Mouse (Mus musculus): ENCODE measurements around the gene Col24a1.
A peak's percentile ranks its signal among the peaks of the same experiment; 100 is the strongest.

Gene Col24a1

DNA sequence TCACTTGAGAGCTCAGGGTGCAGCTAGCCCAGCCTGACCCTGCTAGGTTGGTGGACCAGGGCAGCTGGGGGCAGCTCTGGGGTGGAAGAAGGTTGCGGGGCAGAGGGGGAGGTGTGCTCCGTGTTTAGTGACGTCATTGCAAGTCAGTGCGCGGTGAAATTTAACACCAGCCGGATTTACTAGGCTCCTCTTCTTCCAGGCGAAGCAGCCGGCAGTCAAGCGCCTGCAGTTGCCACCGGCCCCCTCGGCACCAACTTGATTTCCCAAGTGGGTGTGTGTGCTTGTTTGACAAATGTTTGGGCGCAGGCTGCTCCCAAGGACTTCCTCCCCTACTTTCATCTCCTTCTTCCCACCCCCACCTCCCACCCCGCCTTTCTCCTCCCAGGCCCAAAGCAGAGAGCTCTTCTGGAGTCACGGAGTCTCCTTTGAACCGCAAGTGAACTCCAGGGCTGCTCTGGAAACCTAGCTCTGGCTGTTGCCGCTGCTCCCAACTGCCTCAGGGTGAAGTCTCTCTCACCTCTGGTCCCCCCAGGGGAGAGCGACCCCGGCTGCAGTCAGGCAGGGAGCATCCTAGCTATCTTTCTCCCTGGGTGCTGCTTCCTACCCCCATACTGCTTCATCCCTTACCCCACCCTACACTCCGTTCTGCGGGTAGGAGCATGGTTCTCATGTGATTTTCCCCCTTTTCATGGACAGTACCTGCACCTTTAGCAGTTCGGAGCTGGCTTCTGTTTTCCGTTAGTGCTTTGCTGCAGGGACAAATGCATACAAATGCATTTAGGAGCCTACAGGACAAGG lies at the start of gene Col24a1:
Gene Col24a1 (plus strand): TSS at position 136 of the 798 bp plus-strand sequence.
- DNase-seq, result peak; percentile 12 to 19

DNA sequence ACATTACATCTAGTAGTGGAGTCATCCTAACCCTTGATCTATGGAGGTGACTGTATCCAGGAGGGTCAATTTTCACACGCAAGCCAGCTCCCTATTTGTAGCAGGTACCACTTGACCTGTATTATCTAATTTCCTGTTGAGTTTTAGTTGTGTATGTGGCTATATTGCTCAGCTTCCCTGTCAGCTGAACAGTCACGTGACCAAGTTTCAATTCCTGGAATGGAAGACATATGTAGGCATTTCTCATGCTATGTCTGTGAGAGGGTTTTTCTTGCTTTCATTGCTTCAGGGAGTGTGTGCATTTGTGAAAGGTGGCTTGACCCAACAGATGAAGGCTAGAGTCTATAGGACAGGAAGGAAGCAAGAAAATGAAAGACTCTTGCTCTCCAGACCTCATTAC lies 44.2 kb upstream of the Col24a1 start:
- DNase-seq, result no peak

- DNase-seq, result no peak
Observed at GRCm38 (mm10) chr3:145253066-145253465, 39.2 kb upstream of the Col24a1 start.

- DNase-seq, result no peak
Observed at GRCm38 (mm10) chr3:145254764-145255396, 37.4 kb upstream of the Col24a1 start.

DNA sequence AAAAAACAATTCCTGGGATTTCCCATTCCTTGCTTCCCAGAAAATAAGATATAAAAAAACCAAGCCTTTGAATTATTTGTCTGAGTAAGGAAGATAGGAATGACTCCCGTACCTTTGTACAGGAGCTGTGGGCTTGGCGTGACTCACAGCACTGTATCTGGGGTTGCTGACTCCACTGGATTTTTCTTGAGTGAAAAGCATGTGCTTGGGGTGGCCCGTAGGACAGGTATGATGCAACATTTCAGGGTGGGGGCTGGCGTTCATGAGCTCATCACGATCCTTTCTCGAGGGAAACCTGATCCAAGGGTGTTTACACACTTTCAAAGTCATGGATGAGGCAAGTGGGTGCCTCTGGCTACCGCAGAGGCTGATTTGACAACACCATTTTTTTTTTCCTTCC lies 35.6 kb upstream of the Col24a1 start:
- DNase-seq, result no peak

DNA sequence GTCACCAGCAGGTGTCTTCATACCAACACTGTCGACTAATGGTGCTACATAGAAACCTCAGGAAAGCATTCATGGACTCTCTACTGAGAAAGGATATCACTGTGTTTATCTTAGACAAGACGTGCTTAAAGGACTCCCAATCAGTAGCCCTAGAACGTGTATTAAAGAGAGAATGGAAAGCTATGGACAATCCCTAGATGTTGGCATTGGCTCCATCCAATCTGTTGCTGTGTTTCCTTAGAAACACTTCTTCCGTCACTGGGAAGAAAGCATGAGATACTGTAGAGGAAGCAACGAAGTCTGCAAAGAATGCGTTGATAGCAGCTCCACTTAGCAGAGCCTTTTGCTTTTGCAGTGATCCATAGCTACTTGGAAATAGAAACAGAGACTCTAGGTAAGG lies 32.6 kb upstream of the Col24a1 start:
- DNase-seq, result no peak

DNA sequence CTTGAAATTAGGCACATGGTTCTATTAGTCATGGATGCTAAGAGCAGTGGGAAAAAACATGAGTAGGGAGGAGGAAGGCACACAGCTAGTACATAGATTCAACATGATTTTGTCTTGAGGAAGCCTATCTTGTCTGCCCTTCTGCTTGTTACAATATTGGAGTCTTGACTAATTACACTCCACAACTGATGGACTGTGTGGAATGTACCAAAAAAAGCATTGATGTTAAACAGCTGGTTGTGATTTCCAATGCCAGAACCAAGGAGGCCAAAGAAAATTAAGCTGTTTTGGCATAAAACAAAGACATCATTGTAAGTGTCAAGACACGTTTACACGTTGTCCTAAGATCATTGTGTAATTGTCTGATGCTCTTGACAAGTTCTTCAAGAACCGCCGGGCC lies 29.1 kb upstream of the Col24a1 start:
- DNase-seq, result no peak

DNA sequence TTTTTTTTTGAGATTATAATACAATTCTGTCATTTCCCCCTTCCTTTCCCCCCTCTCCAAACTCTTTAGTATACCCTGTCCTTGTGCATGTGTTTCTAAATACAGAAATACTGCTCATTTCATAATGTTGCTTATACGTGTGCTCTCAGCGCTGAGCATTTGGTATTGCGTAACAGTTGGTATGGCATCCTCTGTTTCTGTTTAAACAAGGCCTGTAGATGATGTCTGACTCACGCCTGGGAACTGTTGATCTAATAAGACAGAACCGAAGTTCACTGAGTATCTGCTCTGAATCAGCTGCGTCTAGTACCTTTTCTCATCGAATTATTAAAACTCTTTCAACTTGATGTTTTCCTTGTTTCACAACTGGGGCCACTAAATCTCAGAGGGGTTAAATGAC lies 24.2 kb upstream of the Col24a1 start:
- DNase-seq, result no peak

- DNase-seq, result no peak
Observed at GRCm38 (mm10) chr3:145274191-145274590, 18.1 kb upstream of the Col24a1 start.

DNA sequence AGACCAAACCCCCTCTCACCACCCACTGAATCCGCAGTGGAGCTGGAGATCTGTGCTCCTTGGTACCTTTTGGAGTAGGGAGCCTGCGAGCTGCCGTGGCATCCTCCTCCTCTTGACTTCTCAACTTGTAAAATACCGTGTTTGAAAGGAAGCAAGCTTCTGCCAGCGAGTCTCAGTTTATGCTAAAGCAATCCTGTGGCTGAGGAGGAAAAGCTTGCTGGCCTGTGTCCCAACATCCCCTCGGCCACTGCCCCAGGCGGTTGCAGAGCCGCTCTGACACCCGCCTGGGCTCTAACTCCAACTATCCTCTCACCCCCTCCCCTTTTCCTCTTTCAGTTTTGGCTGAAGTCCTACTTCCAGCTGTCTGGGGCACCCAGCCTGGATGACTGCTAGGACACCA lies 935 bp downstream of the Col24a1 start:
- peak; percentile 13 to 34 for DNase-seq

GRCm38 (mm10) chr3:145293623-145294307 lies 1.5 kb downstream of the Col24a1 start:
- DNase-seq, result peak; percentile 6 to 7

DNA sequence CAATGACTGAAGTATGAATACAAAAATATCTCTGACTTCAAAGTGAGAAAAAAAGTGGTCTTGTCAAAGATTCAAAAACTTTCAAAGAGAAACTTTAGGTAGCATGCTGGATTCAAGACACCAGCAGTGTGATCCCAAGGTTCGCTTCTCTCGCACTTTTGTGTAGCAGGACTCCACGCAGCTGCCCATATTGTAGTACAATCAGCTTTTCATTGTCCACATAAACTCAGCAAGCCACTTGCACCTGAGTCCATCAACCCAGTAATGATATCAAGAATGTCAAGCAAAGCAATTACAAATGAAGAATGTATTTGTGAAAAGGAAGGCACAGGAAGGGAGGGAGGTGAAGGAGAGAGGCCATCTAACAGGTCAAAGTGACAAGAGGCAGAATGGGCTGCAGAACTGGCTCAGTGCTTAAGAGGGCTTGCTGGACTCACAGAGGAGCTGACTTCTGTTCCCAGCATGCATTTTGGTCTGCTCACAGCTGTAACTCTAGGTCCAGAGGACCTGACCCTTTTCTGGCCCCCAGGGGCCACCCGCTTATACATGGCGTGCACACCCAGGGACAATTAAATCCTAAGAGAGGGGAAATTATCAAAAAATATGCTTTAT lies 7.8 kb downstream of the Col24a1 start:
- DNase-seq, result no peak

DNA sequence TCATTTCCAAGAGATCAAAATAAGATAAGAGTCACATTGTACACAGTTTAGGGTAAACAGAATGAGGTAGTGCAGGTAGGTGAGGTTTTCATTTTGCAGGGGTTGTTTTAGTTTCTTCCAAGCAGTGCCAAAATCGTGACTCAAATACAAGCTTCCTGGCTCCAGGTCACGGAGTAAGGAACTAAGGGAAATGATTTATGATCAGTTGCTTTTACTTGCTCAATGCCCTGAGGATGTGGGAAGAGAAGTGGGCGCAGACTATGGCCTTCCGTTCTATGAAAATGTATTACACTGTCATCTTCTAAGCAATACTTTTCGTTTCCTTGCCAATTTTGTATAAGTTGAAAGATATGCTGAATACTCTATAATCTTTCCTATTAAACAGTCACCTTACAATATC lies 13.0 kb downstream of the Col24a1 start:
- no peak for DNase-seq

DNA sequence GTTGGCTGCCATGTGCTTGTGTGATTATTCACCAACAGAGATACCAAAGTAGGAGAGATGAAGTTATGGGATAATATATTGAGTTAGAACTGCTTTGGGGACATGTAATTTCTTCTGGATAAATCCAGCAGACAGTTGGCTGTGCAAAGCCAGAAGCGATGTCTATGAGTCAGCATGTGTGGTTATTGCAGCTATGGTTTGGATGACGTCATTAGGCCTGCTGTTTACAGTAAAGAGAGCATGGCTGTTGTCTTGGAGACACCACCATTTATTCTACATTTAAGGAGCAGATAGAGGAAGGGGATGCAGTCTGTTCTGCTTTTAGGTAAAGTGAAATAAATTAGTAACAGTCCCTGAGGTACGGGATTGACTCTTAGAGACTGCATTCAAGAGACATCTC lies 14.9 kb downstream of the Col24a1 start:
- no peak for DNase-seq

GRCm38 (mm10) chr3:145320587-145321274 lies 28.5 kb downstream of the Col24a1 start:
- DNase-seq, result no peak

DNA sequence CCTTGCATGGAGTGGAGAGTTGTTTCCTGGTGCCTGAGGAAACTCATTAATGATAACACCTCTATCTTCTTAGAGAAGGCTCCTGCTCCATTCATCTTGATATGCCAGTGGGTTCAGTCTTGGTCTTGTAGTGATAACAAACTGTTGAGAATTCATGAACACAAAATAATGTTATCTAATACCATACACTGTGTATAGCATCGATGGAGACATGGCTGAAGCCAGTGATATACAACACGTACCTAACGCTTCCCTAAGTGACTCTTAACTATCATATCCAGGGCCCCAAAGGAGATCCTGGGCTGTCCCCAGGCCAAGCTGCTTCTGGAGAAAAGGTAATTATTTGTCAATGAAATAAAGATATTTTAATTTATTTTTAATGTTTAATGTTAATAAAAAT lies 33.1 kb downstream of the Col24a1 start:
- no peak for DNase-seq

DNA sequence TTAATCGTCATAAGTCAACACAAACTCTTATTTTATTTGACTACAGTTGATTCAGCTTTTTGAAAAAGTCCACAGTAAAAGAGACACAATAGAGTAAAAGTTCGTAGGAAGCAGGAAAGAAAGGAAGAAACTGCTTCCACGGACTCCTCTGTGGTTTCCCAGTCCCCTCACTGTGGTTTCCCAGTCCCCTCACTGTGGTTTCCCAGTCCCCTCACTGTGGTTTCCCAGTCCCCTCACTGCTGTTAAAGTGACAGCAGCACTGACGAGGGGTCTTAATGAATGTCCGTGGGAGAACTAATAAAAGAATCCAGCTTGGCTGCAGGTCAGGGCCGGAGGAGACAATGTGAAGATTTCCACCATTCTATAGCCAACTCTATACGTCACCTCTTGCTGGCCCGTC lies 39.4 kb downstream of the Col24a1 start:
- no peak for DNase-seq

- no peak for DNase-seq
Observed at GRCm38 (mm10) chr3:145334046-145334445, 41.8 kb downstream of the Col24a1 start.

GRCm38 (mm10) chr3:145337161-145337560 lies 44.9 kb downstream of the Col24a1 start:
- peak; percentile 40 to 41 for DNase-seq

- DNase-seq, result no peak
Observed at GRCm38 (mm10) chr3:145339851-145340499, 47.7 kb downstream of the Col24a1 start.

- no peak for DNase-seq
Observed at GRCm38 (mm10) chr3:145348690-145349089, 56.4 kb downstream of the Col24a1 start.

DNA sequence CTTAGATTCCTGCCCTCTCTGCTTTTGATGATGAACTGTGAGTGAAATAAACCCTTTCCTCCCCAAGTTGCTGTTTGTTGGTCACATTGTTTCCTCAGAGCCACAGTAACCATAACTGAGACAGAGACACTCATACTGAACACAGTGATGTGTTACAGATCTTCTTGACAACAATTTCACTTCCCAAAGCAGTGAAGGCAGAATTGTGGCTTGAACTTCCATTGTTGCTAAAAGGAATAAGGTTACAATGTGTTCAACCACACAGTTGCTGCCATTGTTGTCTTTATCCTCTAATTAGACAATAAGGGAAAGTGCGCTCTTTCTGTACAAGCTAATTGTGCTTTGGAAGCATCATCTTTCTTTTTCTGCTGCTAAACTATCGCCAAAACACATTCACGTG lies 61.7 kb downstream of the Col24a1 start:
- no peak for DNase-seq
